Mouse (Mus musculus) gastrocnemius, adult 2 months (tissue): ENCODE data around the gene Mxd3. TPM values are rescaled to one million over a fixed set of nuclear protein-coding genes. Genes with fewer than 3 reads are reported as not detected.

ENCODE experiments used
- DNase-seq: peaks from one replicate; pipeline ENCODE4 v3.0.0; 2022
- H3K27ac ChIP-seq: fragments of 200-600 bp; 2 replicates; pipeline ENCODE4 v1.8.1; 2022; ENCODE audit warnings: mild to moderate bottlenecking
- H3K4me3 ChIP-seq: fragments of 200-600 bp; 2 replicates; pipeline ENCODE4 v1.8.1; 2022; ENCODE audit warnings: mild to moderate bottlenecking, moderate library complexity
- CTCF ChIP-seq: fragments of 200-600 bp; IDR thresholded peaks from 2 replicates; pipeline ENCODE4 v1.8.1; 2022; ENCODE audit warnings: antibody characterized with exemption, mild to moderate bottlenecking, moderate library complexity
- intact Hi-C: fragments of 180-260 bp; cut with DNase I; formaldehyde crosslinking; loops from one replicate; pipeline ENCODE4 v1.15.1; 2025
- total RNA-seq, 2 experiments: library from RNA; stranded (reverse); gene quantifications; 2 replicates each; pipeline ENCODE4 v1.2.3; 2021

Mxd3 gene
- total RNA-seq, 2 experiments from 2014 or later = not detected

- H3K27ac ChIP-seq = no peak overlapping the region
- H3K4me3 ChIP-seq = no peak overlapping the region
- no peak for TF ChIP-seq CTCF
- no peak for DNase-seq
- intact Hi-C loops = no loop called here
These were observed 52.0 kb downstream of the Mxd3 start for GRCm38 (mm10) chr13:55277646-55278045.

GRCm38 (mm10) chr13:55277203-55277602 is 52.4 kb downstream of the Mxd3 start:
- H3K27ac ChIP-seq = no peak overlapping the region
- TF ChIP-seq CTCF = no peak
- DNase-seq = peak; percentile 21
- intact Hi-C loops = no loop called here
- H3K4me3 ChIP-seq = no peak overlapping the region

Other genes with a start within 250 kb of the Mxd3 start
- 10 to 100 TPM; 12.9 to 13.4 TPM for gene Uimc1, start 229.5 kb downstream of the Mxd3 start, total RNA-seq
- 10 to 100 TPM; 12.1 to 14.2 TPM for gene Zfp346, start 224.5 kb downstream of the Mxd3 start, total RNA-seq
- not detected for gene Gm17617, start 196.3 kb downstream of the Mxd3 start, total RNA-seq
- 1 to 10 TPM; 2.1 to 2.3 TPM for gene Fgfr4, start 177.2 kb downstream of the Mxd3 start, total RNA-seq
- gene Nsd1, start 120.0 kb downstream of the Mxd3 start, total RNA-seq = 10 to 100 TPM; 49.5 to 56.7 TPM
- 10 to 100 TPM; 15.6 to 19.6 TPM for gene Prelid1, start 9.3 kb downstream of the Mxd3 start, total RNA-seq
- 10 to 100 TPM; 29.2 to 33.5 TPM for gene Rab24, start 7.9 kb downstream of the Mxd3 start, total RNA-seq
- 10 to 100 TPM; 36.7 to 42.3 TPM for gene Lman2, start 33.0 kb upstream of the Mxd3 start, total RNA-seq
- under 1 TPM in 1 of 2 experiments, not detected in 1; 0.20 TPM for gene Rgs14, start 39.9 kb upstream of the Mxd3 start, total RNA-seq
- not detected for gene Slc34a1, start 68.4 kb upstream of the Mxd3 start, total RNA-seq
- not detected for gene Pfn3, start 85.4 kb upstream of the Mxd3 start, total RNA-seq
- not detected for gene F12, start 97.0 kb upstream of the Mxd3 start, total RNA-seq
- 1 to 10 TPM; 9.6 to 10.0 TPM for gene Grk6, start 115.2 kb upstream of the Mxd3 start, total RNA-seq
- gene Prr7, start 134.4 kb upstream of the Mxd3 start, total RNA-seq = under 1 TPM; 0.18 to 0.22 TPM
- 1 to 10 TPM; 4.9 to 7.7 TPM for gene Dbn1, start 158.3 kb upstream of the Mxd3 start, total RNA-seq
- 100 to 1,000 TPM; 424 to 537 TPM for gene Pdlim7, start 183.9 kb upstream of the Mxd3 start, total RNA-seq
- gene Dok3, start 199.5 kb upstream of the Mxd3 start, total RNA-seq = 1 to 10 TPM in 1 of 2 experiments, under 1 TPM in 1; 0.77 to 1.5 TPM
- 10 to 100 TPM; 10.6 to 11.5 TPM for gene Ddx41, start 206.8 kb upstream of the Mxd3 start, total RNA-seq
- 10 to 100 TPM; 14.4 to 16.6 TPM for gene Fam193b, start 241.3 kb upstream of the Mxd3 start, total RNA-seq
- 10 to 100 TPM; 53.3 to 77.0 TPM for gene Tmed9, start 243.9 kb upstream of the Mxd3 start, total RNA-seq